Mouse (Mus musculus) 3134 (cell line): Measurements from ENCODE around the gene Plppr4.

Experiments used
- DNase-seq: peaks from one replicate; pipeline ENCODE4 v3.0.0-alpha.2; 2011; ENCODE audit warnings: low spot score; ENCODE audit not compliant: insufficient read length; ENCODE audit errors: extremely low read depth

The Plppr4 gene

DNA sequence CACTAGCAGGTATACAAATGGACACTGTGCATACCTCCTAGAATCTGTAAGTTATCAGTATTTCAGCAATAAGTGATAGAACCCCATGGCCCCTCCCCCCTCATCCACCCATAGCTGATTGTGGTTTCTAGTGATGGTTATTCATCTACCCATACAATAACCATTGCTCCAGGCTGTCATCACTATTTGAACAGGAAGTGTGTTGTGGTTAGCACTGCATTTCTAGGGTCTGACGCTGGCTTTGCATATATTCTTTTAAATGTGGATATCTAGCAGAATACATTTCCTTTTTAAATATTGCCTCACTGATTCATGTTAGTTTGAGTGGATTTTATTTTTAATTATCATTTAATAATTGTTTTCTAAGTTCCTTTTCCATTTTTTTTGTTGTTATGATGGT, 62.9 kb downstream of the Plppr4 start:
- no peak for DNase-seq

DNA sequence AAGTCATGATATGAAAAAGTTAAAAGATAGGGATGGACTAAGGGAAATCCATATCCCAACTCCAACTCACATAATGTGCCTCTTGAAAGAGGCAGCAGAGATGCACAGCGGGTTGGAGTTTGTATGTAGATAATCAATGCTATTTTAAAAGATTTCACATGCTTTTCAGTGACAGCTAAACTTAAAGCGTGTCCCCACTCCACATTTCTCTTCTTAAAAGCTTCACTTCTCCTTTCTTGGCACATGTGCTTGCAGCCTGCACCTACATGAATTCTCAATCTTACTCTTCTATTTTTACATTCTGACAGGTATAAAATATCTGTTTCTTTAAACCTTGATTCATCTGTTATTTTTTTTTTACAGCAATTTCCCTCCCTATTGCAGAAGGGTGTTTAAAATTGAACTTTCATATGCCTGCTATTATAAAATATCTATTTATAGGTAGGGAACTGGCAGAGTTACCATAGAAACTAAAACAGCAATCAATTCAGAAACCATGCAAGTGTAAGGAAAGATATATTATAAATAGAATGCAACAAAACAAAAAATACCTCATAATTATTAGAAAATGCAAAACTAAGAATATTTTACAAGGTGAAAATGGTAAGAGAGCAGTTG, 66.3 kb downstream of the Plppr4 start:
- no peak for DNase-seq
